In genomic region chr2:101907386-101908022, GRCm38 (mm10) we compare ENCODE assay signal across 14 mouse cellular contexts. TPM values are rescaled to one million over a fixed set of nuclear protein-coding genes. Genes with fewer than 3 reads are reported as not detected.
DNase-seq lines count a peak whose midpoint lies in the region; ATAC-seq lines count a peak whose summit lies in the region.
"Had no signal": no experiment of that assay in that cellular context is flagged by ENCODE, and none has a peak within 500 bp of the region (broad histone marks: within the 10 kb centered on the region; RNA-seq: fewer than 3 reads in every experiment).

No protein-coding gene starts in this region.

- H3K4me3 ChIP-seq in forebrain, embryonic 12.5 days (replicated peaks): no peak overlapping the region
- no peak overlapping the region for H3K4me3 ChIP-seq in forebrain, embryonic 16.5 days (replicated peaks; ENCODE audit: low read length)
- no peak overlapping the region for H3K4me3 ChIP-seq in midbrain, embryonic 10.5 days
- H3K4me3 ChIP-seq in midbrain, embryonic 15.5 days: no peak overlapping the region
- H3K4me3 ChIP-seq: stomach, embryonic 15.5 days had no signal

- no peak for ATAC-seq in forebrain, embryonic 12.5 days (ENCODE audit: low FRiP score)
- no peak for ATAC-seq in forebrain, embryonic 16.5 days
- no peak for ATAC-seq in midbrain, embryonic 15.5 days (replicated peaks)
- ATAC-seq: activated CD4-positive, CD25-positive, alpha-beta regulatory T cell, adult 4 months; liver, postnatal 0 days had no signal

- peaks cover 7% of the 10 kb centered on the region for H3K36me3 ChIP-seq in forebrain, embryonic 12.5 days (replicated peaks)
- H3K36me3 ChIP-seq in forebrain, embryonic 16.5 days (ENCODE audit: control insufficient read depth, insufficient read depth): no peaks in the 10 kb centered on the region; the same call in 1 of the 2 replicates
- no peaks in the 10 kb centered on the region for H3K36me3 ChIP-seq in midbrain, embryonic 10.5 days
- H3K36me3 ChIP-seq in midbrain, embryonic 15.5 days (replicated peaks): no peaks in the 10 kb centered on the region
- H3K36me3 ChIP-seq: stomach, embryonic 15.5 days had no signal

- no peaks in the 10 kb centered on the region for H3K9me3 ChIP-seq in forebrain, embryonic 12.5 days
- H3K9me3 ChIP-seq in forebrain, embryonic 16.5 days (ENCODE audit: control insufficient read depth, low read length): no peaks in the 10 kb centered on the region
- H3K9me3 ChIP-seq in midbrain, embryonic 10.5 days (replicated peaks): no peaks in the 10 kb centered on the region
- H3K9me3 ChIP-seq in midbrain, embryonic 15.5 days: no peaks in the 10 kb centered on the region
- H3K9me3 ChIP-seq: stomach, embryonic 15.5 days had no signal

- 0 out of 2 replicates have a peak overlapping the region, but pooled peaks have one; percentile 21 for H3K9ac ChIP-seq in forebrain, embryonic 12.5 days
- H3K9ac ChIP-seq in forebrain, embryonic 16.5 days (replicated peaks; ENCODE audit: low read depth, low read length): no peak overlapping the region
- H3K9ac ChIP-seq in midbrain, embryonic 15.5 days: no peak overlapping the region
- H3K9ac ChIP-seq: liver, postnatal 0 days; stomach, embryonic 15.5 days had no signal

- peaks cover 33% of the 10 kb centered on the region for H3K4me1 ChIP-seq in forebrain, embryonic 12.5 days
- peaks cover 9% of the 10 kb centered on the region for H3K4me1 ChIP-seq in forebrain, embryonic 16.5 days (replicated peaks; ENCODE audit: control insufficient read depth, insufficient read depth, low read length)
- H3K4me1 ChIP-seq in midbrain, embryonic 10.5 days: peaks cover 23% of the 10 kb centered on the region
- H3K4me1 ChIP-seq in midbrain, embryonic 15.5 days: peaks cover 12% of the 10 kb centered on the region

- H3K4me2 ChIP-seq in forebrain, embryonic 12.5 days: no peak overlapping the region
- H3K4me2 ChIP-seq in forebrain, embryonic 16.5 days (ENCODE audit: low read length): no peak overlapping the region
- H3K4me2 ChIP-seq in midbrain, embryonic 15.5 days: no peak overlapping the region
- H3K4me2 ChIP-seq: heart, embryonic 11.5 days; stomach, embryonic 15.5 days had no signal

- WGBS in forebrain, embryonic 12.5 days: 70% methylated on average over 10 of the region's 10 CpGs
- 59% methylated on average over 10 of the region's 10 CpGs for WGBS in forebrain, embryonic 16.5 days
- 79% methylated on average over 10 of the region's 10 CpGs for WGBS in midbrain, embryonic 10.5 days
- WGBS in midbrain, embryonic 15.5 days: 76% methylated on average over 10 of the region's 10 CpGs

- no peak for DNase-seq in midbrain, embryonic 10.5 days (ENCODE audit: low spot score)
- peak; percentile 76 to 81 for DNase-seq in cerebellum, postnatal 10 days
- DNase-seq in right cerebral cortex, postnatal 10 days (ENCODE audit: low spot score in 2 of 2): peak; percentile 55 to 62
- DNase-seq in adrenal gland, postnatal 10 days: no peak
- DNase-seq in kidney, adult 18-20 months: no peak
- DNase-seq: kidney, postnatal 14 days; liver, postnatal 0 days; thymus, postnatal 4 days had no signal

- H3K27me3 ChIP-seq in forebrain, embryonic 12.5 days: no peaks in the 10 kb centered on the region
- H3K27me3 ChIP-seq in forebrain, embryonic 16.5 days (replicated peaks; ENCODE audit: control insufficient read depth, insufficient read depth, low read length): no peaks in the 10 kb centered on the region
- no peaks in the 10 kb centered on the region for H3K27me3 ChIP-seq in midbrain, embryonic 10.5 days (ENCODE audit: low read depth, poor library complexity, severe bottlenecking)
- no peaks in the 10 kb centered on the region for H3K27me3 ChIP-seq in midbrain, embryonic 15.5 days (replicated peaks)
- H3K27me3 ChIP-seq: stomach, embryonic 15.5 days had no signal

- H3K27ac ChIP-seq in forebrain, embryonic 12.5 days: no peak overlapping the region
- no peak overlapping the region for H3K27ac ChIP-seq in forebrain, embryonic 16.5 days (ENCODE audit: low read length)
- H3K27ac ChIP-seq in midbrain, embryonic 10.5 days (replicated peaks): peak overlapping the region; percentile 29; the same call in 1 of the 2 replicates
- no peak overlapping the region for H3K27ac ChIP-seq in midbrain, embryonic 15.5 days
- H3K27ac ChIP-seq: stomach, embryonic 15.5 days had no signal

RNA-seq across cellular contexts. Expression of gene Commd9, which starts 21.5 kb away (rescaled TPM):
- 78.1 and 78.2 TPM in 2 replicates for polyA plus RNA-seq in forebrain, embryonic 12.5 days (2016; fragmentation: Nextera tagmentation; extraction: Ambion mirVana)
- polyA plus RNA-seq in forebrain, embryonic 16.5 days (2015; fragmentation: Nextera tagmentation; extraction: Ambion mirVana): 97.4 and 99.3 TPM in 2 replicates
- polyA plus RNA-seq in midbrain, embryonic 10.5 days (2016; fragmentation: Nextera tagmentation; extraction: Ambion mirVana): 66.7 and 71.8 TPM in 2 replicates
- polyA plus RNA-seq in midbrain, embryonic 15.5 days (2015; fragmentation: Nextera tagmentation; extraction: Ambion mirVana): 107 and 114 TPM in 2 replicates
- 10 to 100 TPM; 33.8 to 36.2 TPM for total RNA-seq in adrenal gland, postnatal 10 days (2021)

RNA-seq across cellular contexts. Expression of gene Prr5l, which starts 24.7 kb away (rescaled TPM):
- 14.1 and 15.5 TPM in 2 replicates for polyA plus RNA-seq in forebrain, embryonic 12.5 days (2016; fragmentation: Nextera tagmentation; extraction: Ambion mirVana)
- 5.5 and 6.6 TPM in 2 replicates for polyA plus RNA-seq in forebrain, embryonic 16.5 days (2015; fragmentation: Nextera tagmentation; extraction: Ambion mirVana)
- 22.7 and 25.2 TPM in 2 replicates for polyA plus RNA-seq in midbrain, embryonic 10.5 days (2016; fragmentation: Nextera tagmentation; extraction: Ambion mirVana)
- polyA plus RNA-seq in midbrain, embryonic 15.5 days (2015; fragmentation: Nextera tagmentation; extraction: Ambion mirVana): 4.8 and 5.8 TPM in 2 replicates
- 1 to 10 TPM; 4.9 to 7.2 TPM for total RNA-seq in adrenal gland, postnatal 10 days (2021)

Comparison
In these comparisons a context has a peak if more than half of its experiments do, and no peak if none do; other contexts are left out.
1. DNase-seq: peak in cerebellum, postnatal 10 days (2 of 2) and right cerebral cortex, postnatal 10 days (2 of 2); none in midbrain, embryonic 10.5 days (single experiment), adrenal gland, postnatal 10 days (single experiment) and kidney, adult 18-20 months (single experiment).